In the genomic region with DNA sequence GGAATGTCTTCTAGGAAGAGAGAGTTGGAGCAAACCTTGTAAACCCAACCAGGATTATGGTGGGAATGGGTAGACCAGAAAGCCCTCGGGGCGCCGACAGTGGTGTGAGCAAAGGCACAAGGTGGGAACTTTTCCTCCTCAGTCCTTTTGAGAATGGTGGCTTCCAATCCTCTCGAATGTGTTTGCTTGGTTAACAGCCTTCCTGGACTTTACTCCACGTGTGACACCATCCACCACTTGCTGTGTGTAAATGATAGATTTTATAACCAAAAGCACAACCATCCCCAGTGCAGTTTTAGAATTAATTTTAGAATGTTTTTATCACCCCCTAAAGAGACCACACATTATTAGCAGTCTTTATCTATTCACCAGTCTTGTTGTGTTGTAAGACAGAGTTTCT, we compare ENCODE assay signal across 24 mouse cellular contexts.
A peak's percentile ranks its signal among the peaks of the same experiment; 100 is the strongest.
DNase-seq lines count a peak whose midpoint lies in the region; ATAC-seq and TF ChIP-seq lines count a peak whose summit lies in the region.
"Had no signal": no experiment of that assay in that cellular context is flagged by ENCODE, and none has a peak within 500 bp of the region (broad histone marks: within the 10 kb centered on the region; RNA-seq: fewer than 3 reads in every experiment).

No protein-coding gene starts in this region.

- TF ChIP-seq RAD21 in MEL (IDR thresholded peaks at IDR 0.05; ENCODE audit: low read depth, low read length), result no peak

- H3K4me2 ChIP-seq in liver, embryonic 15.5 days, result no peak overlapping the region
- no peak overlapping the region for H3K4me2 ChIP-seq in liver, embryonic 11.5 days
- H3K4me2 ChIP-seq in lung, postnatal 0 days (replicated peaks; ENCODE audit: low read depth, low read length), result no peak overlapping the region
- H3K4me2 ChIP-seq: embryonic facial prominence, embryonic 12.5 days; forebrain, embryonic 13.5 days; forebrain, embryonic 15.5 days had no signal

- DNase-seq in gastrocnemius, adult 2 months, result no peak
- no peak for DNase-seq in gastrocnemius, postnatal 36 days
- no peak for DNase-seq in kidney, adult 2 months
- no peak for DNase-seq in kidney, adult 11 months
- DNase-seq in liver, embryonic 11.5 days (ENCODE audit: low spot score), result no peak
- DNase-seq in MEL (ENCODE audit: low read depth, low spot score), result no peak
- DNase-seq in lung, postnatal 0 days (ENCODE audit: low spot score), result no peak
- DNase-seq: adrenal gland, adult 2 months; adrenal gland, postnatal 10 days; adrenal gland, postnatal 25 days; B cell, adult 2 months; cerebellum, adult 11-12 months; cerebellum, adult 2 months; cerebellum, adult 9-10 months; cerebellum, postnatal 10 days; cerebellum, postnatal 25 days had no signal

- H3K36me3 ChIP-seq in kidney, adult 2 months (ENCODE audit: control insufficient read depth, insufficient read depth, low read length), result no peaks in the 10 kb centered on the region
- peaks cover 7% of the 10 kb centered on the region for H3K36me3 ChIP-seq in liver, embryonic 15.5 days (replicated peaks)
- no peaks in the 10 kb centered on the region for H3K36me3 ChIP-seq in liver, embryonic 11.5 days (ENCODE audit: control insufficient read depth, insufficient read depth, low read length)
- peaks cover 0 to 19% of the 10 kb centered on the region in 2 experiments; a peak in 2 of 4 replicates for H3K36me3 ChIP-seq in MEL (ENCODE audit: control insufficient read depth in 1 of 2, insufficient read depth in 2 of 2, low read length in 2 of 2)
- no peaks in the 10 kb centered on the region for H3K36me3 ChIP-seq in lung, postnatal 0 days (ENCODE audit: insufficient read depth, low read length)
- H3K36me3 ChIP-seq: embryonic facial prominence, embryonic 10.5 days; embryonic facial prominence, embryonic 12.5 days; forebrain, embryonic 15.5 days had no signal

- intact Hi-C loops in gastrocnemius, adult 2 months (cut with DNase I), result loop anchor here (5.0 kb wide), 1 partner anchor 33 kb away; no protein-coding TSS in a partner anchor
- intact Hi-C loops in gastrocnemius, postnatal 36 days (cut with DNase I), result loop anchor here (5.0 kb wide), 1 partner anchor 87 kb away; the partner anchor contains the start of gene Dapk2

- H3K27me3 ChIP-seq in kidney, adult 2 months (replicated peaks; ENCODE audit: control insufficient read depth, insufficient read depth, low read length), result no peaks in the 10 kb centered on the region
- H3K27me3 ChIP-seq in liver, embryonic 15.5 days, result no peaks in the 10 kb centered on the region; the same call in 1 of the 2 replicates
- no peaks in the 10 kb centered on the region for H3K27me3 ChIP-seq in liver, embryonic 11.5 days (replicated peaks; ENCODE audit: control insufficient read depth, insufficient read depth, low read length)
- H3K27me3 ChIP-seq in MEL (ENCODE audit: control insufficient read depth in 1 of 2, insufficient read depth in 2 of 2, low read length in 2 of 2), result no peaks in the 10 kb centered on the region
- H3K27me3 ChIP-seq in lung, postnatal 0 days (replicated peaks; ENCODE audit: insufficient read depth, low read length), result no peaks in the 10 kb centered on the region
- H3K27me3 ChIP-seq: CH12.LX; embryonic facial prominence, embryonic 12.5 days; forebrain, embryonic 13.5 days; forebrain, embryonic 15.5 days had no signal

- H3K4me3 ChIP-seq in gastrocnemius, adult 2 months, result no peak overlapping the region
- H3K4me3 ChIP-seq in kidney, adult 2 months (ENCODE audit: insufficient read depth, low read depth, low read length), result no peak overlapping the region
- H3K4me3 ChIP-seq in liver, embryonic 15.5 days (replicated peaks), result no peak overlapping the region
- no peak overlapping the region for H3K4me3 ChIP-seq in liver, embryonic 11.5 days (ENCODE audit: low read depth, low read length)
- no peak overlapping the region for H3K4me3 ChIP-seq in MEL (ENCODE audit: control insufficient read depth in 1 of 2, insufficient read depth in 1 of 2, low read depth in 2 of 2, low read length in 2 of 2)
- no peak overlapping the region for H3K4me3 ChIP-seq in lung, postnatal 0 days (ENCODE audit: low read depth, low read length)
- H3K4me3 ChIP-seq: embryonic facial prominence, embryonic 10.5 days; embryonic facial prominence, embryonic 12.5 days; forebrain, embryonic 13.5 days; forebrain, embryonic 15.5 days had no signal

- no peak for TF ChIP-seq CTCF in gastrocnemius, adult 2 months (IDR thresholded peaks at IDR 0.05)
- no peak for TF ChIP-seq CTCF in kidney, adult 2 months (conservative IDR thresholded peaks at IDR 0.05; ENCODE audit: insufficient read depth, insufficient read length, low read depth, low read length)
- TF ChIP-seq CTCF in MEL (IDR thresholded peaks at IDR 0.05 in 2 of 3, conservative IDR thresholded peaks at IDR 0.05 in 1 of 3; ENCODE audit: control insufficient read depth in 1 of 3, insufficient read depth in 1 of 3, low read depth in 2 of 3, low read length in 3 of 3, poor library complexity in 1 of 3, severe bottlenecking in 1 of 3), result no peak
- TF ChIP-seq CTCF in lung, postnatal 0 days (IDR thresholded peaks at IDR 0.05), result no peak

- 87% methylated on average over 5 of the region's 5 CpGs for WGBS in kidney, adult 2 months
- 64% methylated on average over 5 of the region's 5 CpGs for WGBS in liver, embryonic 15.5 days (ENCODE audit: insufficient replicate concordance)
- WGBS in liver, embryonic 11.5 days, result 79% methylated on average over 5 of the region's 5 CpGs
- 91% methylated on average over 5 of the region's 5 CpGs for WGBS in lung, postnatal 0 days

- peak in 1 of 2 experiments; percentile 28; a peak in 1 of 4 replicates for TF ChIP-seq EP300 in MEL (IDR thresholded peaks at IDR 0.05; ENCODE audit: low read depth in 1 of 2, low read length in 2 of 2)
- TF ChIP-seq EP300 in lung, postnatal 0 days (IDR thresholded peaks at IDR 0.05), result no peak

- H3K79me2 ChIP-seq in MEL (ENCODE audit: control insufficient read depth, insufficient read depth, low read length, poor library complexity), result no peaks in the 10 kb centered on the region

- H3K27ac ChIP-seq in gastrocnemius, adult 2 months, result peak overlapping the region; percentile 85
- H3K27ac ChIP-seq in kidney, adult 2 months (ENCODE audit: insufficient read depth, low read depth, low read length), result peak overlapping the region; percentile 70
- H3K27ac ChIP-seq in liver, embryonic 15.5 days (replicated peaks), result 0 out of 2 replicates have a peak overlapping the region, but pooled peaks have one; percentile 19
- H3K27ac ChIP-seq in liver, embryonic 11.5 days (ENCODE audit: low read depth, low read length), result no peak overlapping the region
- no peak overlapping the region for H3K27ac ChIP-seq in MEL (ENCODE audit: control insufficient read depth, low read depth, low read length)
- no peak overlapping the region for H3K27ac ChIP-seq in lung, postnatal 0 days (ENCODE audit: low read length)
- H3K27ac ChIP-seq: embryonic facial prominence, embryonic 10.5 days; embryonic facial prominence, embryonic 12.5 days; forebrain, embryonic 13.5 days; forebrain, embryonic 15.5 days had no signal

- no peak overlapping the region for H3K9ac ChIP-seq in liver, embryonic 15.5 days
- H3K9ac ChIP-seq in liver, embryonic 11.5 days (ENCODE audit: low read depth, low read length), result no peak overlapping the region
- H3K9ac ChIP-seq in MEL (ENCODE audit: control insufficient read depth, low read depth, low read length, poor library complexity, severe bottlenecking), result no peak overlapping the region
- H3K9ac ChIP-seq in lung, postnatal 0 days (replicated peaks; ENCODE audit: low read depth), result no peak overlapping the region
- H3K9ac ChIP-seq: embryonic facial prominence, embryonic 12.5 days; forebrain, embryonic 13.5 days; forebrain, embryonic 15.5 days had no signal

- H3K4me1 ChIP-seq in kidney, adult 2 months (ENCODE audit: control insufficient read depth, insufficient read depth, low read length), result peaks cover 11% of the 10 kb centered on the region; the same call in 1 of the 2 replicates
- peaks cover 35% of the 10 kb centered on the region for H3K4me1 ChIP-seq in liver, embryonic 15.5 days (replicated peaks)
- H3K4me1 ChIP-seq in liver, embryonic 11.5 days (replicated peaks; ENCODE audit: control insufficient read depth, insufficient read depth, low read length), result peaks cover 19% of the 10 kb centered on the region
- H3K4me1 ChIP-seq in MEL (ENCODE audit: control insufficient read depth in 1 of 2, insufficient read depth in 2 of 2, low read length in 2 of 2), result peaks cover 12 to 29% of the 10 kb centered on the region in 2 experiments
- H3K4me1 ChIP-seq in lung, postnatal 0 days (ENCODE audit: insufficient read depth, low read depth, low read length), result peaks cover 3% of the 10 kb centered on the region; the same call in 1 of the 2 replicates
- H3K4me1 ChIP-seq: embryonic facial prominence, embryonic 12.5 days; forebrain, embryonic 13.5 days; forebrain, embryonic 15.5 days had no signal

- TF ChIP-seq POLR2A in kidney, adult 2 months (IDR thresholded peaks at IDR 0.05; ENCODE audit: low read depth, low read length), result no peak
- TF ChIP-seq POLR2A in MEL (IDR thresholded peaks at IDR 0.05; ENCODE audit: control insufficient read depth in 1 of 2, insufficient read depth in 1 of 2, low read depth in 1 of 2, low read length in 2 of 2, poor library complexity in 1 of 2), result no peak

- ATAC-seq in liver, embryonic 15.5 days (ENCODE audit: insufficient read depth), result no peak
- no peak for ATAC-seq in liver, embryonic 11.5 days (replicated peaks; ENCODE audit: low FRiP score)
- ATAC-seq in lung, postnatal 0 days, result no peak
- ATAC-seq: CD4-positive, CD25-positive, alpha-beta regulatory T cell, adult 4 months; forebrain, embryonic 13.5 days; forebrain, embryonic 15.5 days had no signal

- H3K9me3 ChIP-seq in liver, embryonic 15.5 days (replicated peaks), result no peaks in the 10 kb centered on the region
- H3K9me3 ChIP-seq in liver, embryonic 11.5 days (ENCODE audit: control insufficient read depth, low read length), result no peaks in the 10 kb centered on the region
- H3K9me3 ChIP-seq in MEL (replicated peaks; ENCODE audit: insufficient read depth, low read length), result no peaks in the 10 kb centered on the region
- no peaks in the 10 kb centered on the region for H3K9me3 ChIP-seq in lung, postnatal 0 days (ENCODE audit: low read length)
- H3K9me3 ChIP-seq: embryonic facial prominence, embryonic 10.5 days; embryonic facial prominence, embryonic 12.5 days; forebrain, embryonic 13.5 days; forebrain, embryonic 15.5 days; G1E had no signal

TF ChIP-seq in MEL, 35 proteins besides CTCF, POLR2A, EP300 and RAD21:
- TF ChIP-seq NRF1 (IDR thresholded peaks at IDR 0.05; ENCODE audit: insufficient read depth, low read depth, low read length, poor library complexity, severe bottlenecking), result no peak
- TF ChIP-seq GATA1 (IDR thresholded peaks at IDR 0.05; ENCODE audit: low read depth, low read length), result 0 out of 2 replicates have a peak, but pooled peaks have one; percentile 13

Comparison
In these comparisons a context has a peak if more than half of its experiments do, and no peak if none do; other contexts are left out.
1. H3K27ac ChIP-seq: peak in gastrocnemius, adult 2 months (single experiment), kidney, adult 2 months (single experiment) and liver, embryonic 15.5 days (single experiment); none in liver, embryonic 11.5 days (single experiment), MEL (single experiment) and lung, postnatal 0 days (single experiment).